Mouse (Mus musculus) midbrain, embryonic 14.5 days (tissue): ENCODE results near the gene Kif14. TPM values are rescaled to one million over a fixed set of nuclear protein-coding genes. Genes with fewer than 3 reads are reported as not detected.
A peak's percentile ranks its signal among the peaks of the same experiment; 100 is the strongest.
"Not testable (repeated sequence)": the region's sequence is repeated elsewhere in the genome, so short reads cannot be mapped to it uniquely, and the experiment has no call there.

Experiments used
- ATAC-seq: fragments of 200-750 bp; cut with Nextera tagmentation; 2 replicates; pipeline ENCODE4 v1.8.0; 2017; ENCODE audit warnings: moderate number of reproducible peaks, moderate library complexity; ENCODE audit not compliant: low FRiP score, low TSS enrichment
- DNase-seq: peaks from one replicate; pipeline ENCODE4 v3.0.0-alpha.2; 2015
- H3K27ac ChIP-seq: fragments of 300-500 bp; sonication (generic); replicated peaks from 2 replicates; pipeline ENCODE4 v1.5.1; 2014; ENCODE audit warnings: mild to moderate bottlenecking, low read depth, low read length, moderate library complexity
- H3K27me3 ChIP-seq: fragments of 300-500 bp; sonication (generic); 2 replicates; pipeline ENCODE4 v1.6.1; 2014; ENCODE audit warnings: low read length, control low read depth, mixed read lengths; ENCODE audit not compliant: control insufficient read depth, insufficient read depth
- H3K36me3 ChIP-seq: fragments of 300-500 bp; sonication (generic); 2 replicates; pipeline ENCODE4 v1.6.1; 2014; ENCODE audit warnings: low read length, control low read depth; ENCODE audit not compliant: control insufficient read depth, insufficient read depth
- H3K4me1 ChIP-seq: fragments of 300-500 bp; sonication (generic); 2 replicates; pipeline ENCODE4 v1.6.1; 2014; ENCODE audit warnings: mild to moderate bottlenecking, antibody characterized with exemption, low read length, control low read depth; ENCODE audit not compliant: control insufficient read depth, insufficient read depth
- H3K4me2 ChIP-seq: fragments of 300-500 bp; sonication (generic); 2 replicates; pipeline ENCODE4 v1.6.1; 2014; ENCODE audit warnings: mild to moderate bottlenecking, low read length, moderate library complexity
- H3K4me3 ChIP-seq: fragments of 300-500 bp; sonication (generic); replicated peaks from 2 replicates; pipeline ENCODE4 v1.5.1; 2014; ENCODE audit warnings: low read depth, low read length
- H3K9ac ChIP-seq: fragments of 300-500 bp; sonication (generic); replicated peaks from 2 replicates; pipeline ENCODE4 v1.6.1; 2014; ENCODE audit warnings: mild to moderate bottlenecking, low read length, moderate library complexity
- H3K9me3 ChIP-seq: fragments of 300-500 bp; sonication (generic); 2 replicates; pipeline ENCODE4 v1.6.1; 2016; ENCODE audit warnings: low read length, control low read depth, mixed read lengths; ENCODE audit not compliant: control insufficient read depth
- WGBS: fragments of 180-500 bp; shearing (Covaris S2); extraction: QIAGEN DNeasy Blood & Tissue Kit; methylation state at CpG from one replicate; pipeline ENCODE4 v1.1.7; 2014; 5-methylcytosine and 5-hydroxymethylcytosine counted together
- polyA plus RNA-seq: library from polyadenylated mRNA; unstranded; fragments of >200 nt; fragmentation: Nextera tagmentation; extraction: Ambion mirVana; gene quantifications from 2 replicates; pipeline ENCODE4 v1.2.1, GENCODE M21; 2014

Gene Kif14
- polyA plus RNA-seq, 1 experiment from 2014 or later: 2.0 TPM

GRCm38 (mm10) chr1:136462443-136462842 is 3.7 kb upstream of the Kif14 start:
- Histone ChIP-seq H3K27ac (no peak overlapping the region), H3K9ac (no peak overlapping the region), H3K9me3 (no peaks in the 10 kb centered on the region), H3K4me1 (peaks cover 4% of the 10 kb centered on the region; the same call in 1 of the 2 replicates), H3K4me3 (no peak overlapping the region), H3K36me3 (no peaks in the 10 kb centered on the region), H3K27me3 (no peaks in the 10 kb centered on the region), H3K4me2 (no peak overlapping the region)
- ATAC-seq (no peak), DNase-seq (no peak)
- 64% methylated on average over 10 of the region's 10 CpGs for WGBS

- H3K9me3 ChIP-seq: no peaks in the 10 kb centered on the region
- H3K4me3 ChIP-seq: no peak overlapping the region
- no peaks in the 10 kb centered on the region for H3K36me3 ChIP-seq
- no peak for DNase-seq
- peaks cover 4% of the 10 kb centered on the region; the same call in 1 of the 2 replicates for H3K4me1 ChIP-seq
- no peak overlapping the region for H3K4me2 ChIP-seq
- ATAC-seq: no peak
- no peak overlapping the region for H3K27ac ChIP-seq
- no peaks in the 10 kb centered on the region for H3K27me3 ChIP-seq
- H3K9ac ChIP-seq: no peak overlapping the region
Measured at GRCm38 (mm10) chr1:136465168-136465567, 975 bp upstream of the Kif14 start.

GRCm38 (mm10) chr1:136469408-136469807 is 3.3 kb downstream of the Kif14 start:
- Histone ChIP-seq H3K9ac (no peak overlapping the region), H3K27ac (no peak overlapping the region), H3K4me1 (peaks cover 4% of the 10 kb centered on the region; the same call in 1 of the 2 replicates), H3K27me3 (no peaks in the 10 kb centered on the region), H3K4me3 (no peak overlapping the region), H3K4me2 (no peak overlapping the region), H3K9me3 (no peaks in the 10 kb centered on the region), H3K36me3 (no peaks in the 10 kb centered on the region; the same call in 1 of the 2 replicates)
- DNase-seq (no peak), ATAC-seq (no peak)
- 92% methylated on average over 4 of the region's 4 CpGs for WGBS

GRCm38 (mm10) chr1:136470471-136470870 is 4.3 kb downstream of the Kif14 start:
- Histone ChIP-seq H3K4me3 (no peak overlapping the region), H3K9me3 (no peaks in the 10 kb centered on the region), H3K36me3 (no peaks in the 10 kb centered on the region; the same call in 1 of the 2 replicates), H3K27ac (no peak overlapping the region), H3K4me2 (no peak overlapping the region), H3K4me1 (peaks cover 4% of the 10 kb centered on the region; the same call in 1 of the 2 replicates), H3K27me3 (no peaks in the 10 kb centered on the region), H3K9ac (no peak overlapping the region)
- WGBS: 10% methylated on average over 6 of the region's 6 CpGs
- DNase-seq (peak; percentile 49), ATAC-seq (no peak)

GRCm38 (mm10) chr1:136491681-136492080 is 25.5 kb downstream of the Kif14 start:
- no peak overlapping the region for H3K27ac ChIP-seq
- 90% methylated on average over 5 of the region's 5 CpGs for WGBS
- no peaks in the 10 kb centered on the region for H3K4me1 ChIP-seq
- H3K27me3 ChIP-seq: no peaks in the 10 kb centered on the region
- H3K36me3 ChIP-seq: peaks cover 4% of the 10 kb centered on the region; the same call in 1 of the 2 replicates
- no peak overlapping the region for H3K4me2 ChIP-seq
- no peak overlapping the region for H3K4me3 ChIP-seq
- H3K9me3 ChIP-seq: no peaks in the 10 kb centered on the region
- ATAC-seq: no peak
- no peak overlapping the region for H3K9ac ChIP-seq
- DNase-seq: no peak

- ATAC-seq: no peak
- H3K4me2 ChIP-seq: no peak overlapping the region
- H3K27ac ChIP-seq: no peak overlapping the region
- no peaks in the 10 kb centered on the region for H3K9me3 ChIP-seq
- no peak for DNase-seq
- no peak overlapping the region for H3K4me3 ChIP-seq
- no peaks in the 10 kb centered on the region for H3K4me1 ChIP-seq
- WGBS: 96% methylated on average over 2 of the region's 2 CpGs
- H3K27me3 ChIP-seq: no peaks in the 10 kb centered on the region
- peaks cover 8% of the 10 kb centered on the region; the same call in 1 of the 2 replicates for H3K36me3 ChIP-seq
- H3K9ac ChIP-seq: no peak overlapping the region
Measured at GRCm38 (mm10) chr1:136492232-136492631, 26.1 kb downstream of the Kif14 start.

- H3K4me1 ChIP-seq: no peaks in the 10 kb centered on the region
- no peak overlapping the region for H3K27ac ChIP-seq
- no peaks in the 10 kb centered on the region for H3K9me3 ChIP-seq
- no peak overlapping the region for H3K4me3 ChIP-seq
- H3K36me3 ChIP-seq: 0 out of 2 replicates have a peak, but pooled peaks cover 7% of the 10 kb centered on the region
- no peak for ATAC-seq
- DNase-seq: no peak
- no peaks in the 10 kb centered on the region for H3K27me3 ChIP-seq
- no peak overlapping the region for H3K4me2 ChIP-seq
- H3K9ac ChIP-seq: no peak overlapping the region
- WGBS: 88% methylated on average over 13 of the region's 13 CpGs
Measured at GRCm38 (mm10) chr1:136499317-136499716, 33.2 kb downstream of the Kif14 start.

- Histone ChIP-seq H3K36me3 (0 out of 2 replicates have a peak, but pooled peaks cover 2% of the 10 kb centered on the region), H3K4me2 (no peak overlapping the region), H3K9me3 (no peaks in the 10 kb centered on the region), H3K27ac (no peak overlapping the region), H3K9ac (no peak overlapping the region), H3K27me3 (no peaks in the 10 kb centered on the region), H3K4me3 (no peak overlapping the region), H3K4me1 (no peaks in the 10 kb centered on the region)
- DNase-seq: no peak
- WGBS: over 99% methylated on average over 8 of the region's 8 CpGs
- no peak for ATAC-seq
Measured at GRCm38 (mm10) chr1:136502936-136503335, 36.8 kb downstream of the Kif14 start.

GRCm38 (mm10) chr1:136506255-136506654 is 40.1 kb downstream of the Kif14 start:
- not testable (repeated sequence) for ATAC-seq, H3K4me1 ChIP-seq, H3K4me2 ChIP-seq, H3K36me3 ChIP-seq, DNase-seq, H3K27ac ChIP-seq, H3K9ac ChIP-seq, H3K9me3 ChIP-seq, H3K4me3 ChIP-seq, H3K27me3 ChIP-seq
- 89% methylated on average over 10 of the region's 10 CpGs for WGBS
